In genomic region chr5:22538996-22539600, GRCm38 (mm10) we compare ENCODE assay signal across 26 mouse cellular contexts. TPM values are rescaled to one million over a fixed set of nuclear protein-coding genes. Genes with fewer than 3 reads are reported as not detected.
DNase-seq lines count a peak whose midpoint lies in the region; TF ChIP-seq lines count a peak whose summit lies in the region.
"Had no signal": no experiment of that assay in that cellular context is flagged by ENCODE, and none has a peak within 500 bp of the region (broad histone marks: within the 10 kb centered on the region; RNA-seq: fewer than 3 reads in every experiment).

No protein-coding gene starts in this region.

- DNase-seq in kidney, adult 11 months = peak; percentile 33
- no peak for DNase-seq in kidney, postnatal 14 days
- DNase-seq in retina, postnatal 1 day = peak; percentile 40
- no peak for DNase-seq in retina, embryonic 14.5 days (ENCODE audit: low spot score)
- peak; percentile 9 for DNase-seq in kidney, postnatal 10 days
- no peak for DNase-seq in left cerebral cortex, adult 2 months (ENCODE audit: extremely low spot score in 1 of 2, low spot score in 2 of 2)
- no peak for DNase-seq in left cerebral cortex, postnatal 10 days (ENCODE audit: extremely low spot score in 1 of 2, low spot score in 2 of 2)
- DNase-seq: adrenal gland, adult 2 months; adrenal gland, postnatal 36 days; cerebellum, adult 2 months; cerebellum, postnatal 25 days; forebrain, postnatal 0 days; heart, postnatal 14 days; liver, postnatal 0 days; lung, postnatal 36 days; thymus, adult 2 months; thymus, postnatal 36 days had no signal

- H3K27ac ChIP-seq in left cerebral cortex, adult 2 months = no peak overlapping the region
- H3K27ac ChIP-seq: embryonic facial prominence, embryonic 10.5 days; embryonic facial prominence, embryonic 15.5 days; forebrain, embryonic 12.5 days; limb, embryonic 10.5 days; limb, embryonic 15.5 days; midbrain, embryonic 12.5 days; neural tube, embryonic 12.5 days had no signal

- TF ChIP-seq CTCF in left cerebral cortex, adult 2 months (IDR thresholded peaks at IDR 0.05) = no peak

- intact Hi-C loops in left cerebral cortex, adult 2 months (cut with DNase I) = no loop called here
- intact Hi-C loops in left cerebral cortex, postnatal 10 days (cut with DNase I) = no loop called here

- H3K4me3 ChIP-seq in left cerebral cortex, adult 2 months = no peak overlapping the region
- H3K4me3 ChIP-seq: embryonic facial prominence, embryonic 10.5 days; embryonic facial prominence, embryonic 15.5 days; forebrain, embryonic 12.5 days; limb, embryonic 10.5 days; limb, embryonic 15.5 days; megakaryocyte, embryonic 14.5 days; midbrain, embryonic 12.5 days; myocyte; neural tube, embryonic 12.5 days had no signal

RNA-seq across cellular contexts. Expression of gene Orc5, which starts 11.1 kb away (rescaled TPM):
- 10 to 100 TPM; 16.5 to 20.8 TPM for total RNA-seq in left cerebral cortex, adult 2 months (2021)
- 10 to 100 TPM; 23.1 TPM for total RNA-seq in left cerebral cortex, postnatal 10 days (2021)

Comparison
In these comparisons a context has a peak if more than half of its experiments do, and no peak if none do; other contexts are left out.
1. DNase-seq: peak in kidney, adult 11 months (single experiment), retina, postnatal 1 day (single experiment) and kidney, postnatal 10 days (single experiment); none in kidney, postnatal 14 days (single experiment), retina, embryonic 14.5 days (single experiment), left cerebral cortex, adult 2 months (0 of 2) and left cerebral cortex, postnatal 10 days (0 of 2).